Mouse (Mus musculus): ENCODE data around the gene Wdr61. TPM values are rescaled to one million over a fixed set of nuclear protein-coding genes. Genes with fewer than 3 reads are reported as not detected.

The Wdr61 gene
- polyA plus RNA-seq (2015; fragmentation: Nextera tagmentation; extraction: Ambion mirVana) = 90.1 and 93.3 TPM in 2 replicates

GRCm38 (mm10) chr9:54733921-54734638 lies at the start of gene Wdr61:
Gene Wdr61, minus strand, starts transcription at chr9:54734519.
- WGBS = 1% methylated on average over 32 of the region's 32 CpGs
- no peaks in the 10 kb centered on the region for H3K9me3 ChIP-seq (ENCODE audit: control insufficient read depth, low read length)
- peaks cover 12% of the 10 kb centered on the region for H3K4me1 ChIP-seq (ENCODE audit: control insufficient read depth, insufficient read depth, low read depth, low read length)
- H3K27ac ChIP-seq (ENCODE audit: low read depth, low read length) = peak within 1 kb of the TSS; percentile 36; the same call in 1 of the 2 replicates
- H3K36me3 ChIP-seq (ENCODE audit: control insufficient read depth, insufficient read depth, low read length) = no peaks in the 10 kb centered on the region
- H3K4me2 ChIP-seq (ENCODE audit: low read length) = peak within 1 kb of the TSS; percentile 77
- peak; percentile 93 for ATAC-seq
- peak within 1 kb of the TSS; percentile 63 for H3K4me3 ChIP-seq (ENCODE audit: low read length)
- H3K9ac ChIP-seq (ENCODE audit: low read depth, low read length) = peak within 1 kb of the TSS; percentile 77
- no peaks in the 10 kb centered on the region for H3K27me3 ChIP-seq (replicated peaks; ENCODE audit: control insufficient read depth, insufficient read depth, low read length)

- H3K9ac ChIP-seq (ENCODE audit: low read depth, low read length) = no peak overlapping the region
- H3K27ac ChIP-seq (ENCODE audit: low read depth, low read length) = no peak overlapping the region
- H3K27me3 ChIP-seq (replicated peaks; ENCODE audit: control insufficient read depth, insufficient read depth, low read length) = no peaks in the 10 kb centered on the region
- H3K4me1 ChIP-seq (ENCODE audit: control insufficient read depth, insufficient read depth, low read depth, low read length) = peaks cover 5% of the 10 kb centered on the region; the same call in 1 of the 2 replicates
- H3K4me3 ChIP-seq (ENCODE audit: low read length) = no peak overlapping the region
- no peak for ATAC-seq
- H3K4me2 ChIP-seq (ENCODE audit: low read length) = no peak overlapping the region
- H3K9me3 ChIP-seq (ENCODE audit: control insufficient read depth, low read length) = no peaks in the 10 kb centered on the region
- H3K36me3 ChIP-seq (ENCODE audit: control insufficient read depth, insufficient read depth, low read length) = no peaks in the 10 kb centered on the region
- 61% methylated on average over 3 of the region's 3 CpGs for WGBS
These were observed 49.7 kb upstream of the Wdr61 start for GRCm38 (mm10) chr9:54784003-54784402.

GRCm38 (mm10) chr9:54782504-54782903 lies 48.2 kb upstream of the Wdr61 start:
- ATAC-seq = no peak
- Histone ChIP-seq H3K36me3 (ENCODE audit: control insufficient read depth, insufficient read depth, low read length) (no peaks in the 10 kb centered on the region), H3K9me3 (ENCODE audit: control insufficient read depth, low read length) (no peaks in the 10 kb centered on the region), H3K4me1 (ENCODE audit: control insufficient read depth, insufficient read depth, low read depth, low read length) (no peaks in the 10 kb centered on the region), H3K27ac (ENCODE audit: low read depth, low read length) (no peak overlapping the region), H3K9ac (ENCODE audit: low read depth, low read length) (no peak overlapping the region), H3K4me2 (ENCODE audit: low read length) (no peak overlapping the region), H3K27me3 (replicated peaks; ENCODE audit: control insufficient read depth, insufficient read depth, low read length) (no peaks in the 10 kb centered on the region), H3K4me3 (ENCODE audit: low read length) (no peak overlapping the region)
- WGBS = 50% methylated on average over 15 of the region's 15 CpGs

GRCm38 (mm10) chr9:54779280-54779679 lies 45.0 kb upstream of the Wdr61 start:
- Histone ChIP-seq H3K4me1 (ENCODE audit: control insufficient read depth, insufficient read depth, low read depth, low read length) (no peaks in the 10 kb centered on the region), H3K4me3 (ENCODE audit: low read length) (no peak overlapping the region), H3K9me3 (ENCODE audit: control insufficient read depth, low read length) (no peaks in the 10 kb centered on the region), H3K4me2 (ENCODE audit: low read length) (no peak overlapping the region), H3K27ac (ENCODE audit: low read depth, low read length) (no peak overlapping the region), H3K27me3 (replicated peaks; ENCODE audit: control insufficient read depth, insufficient read depth, low read length) (no peaks in the 10 kb centered on the region), H3K36me3 (ENCODE audit: control insufficient read depth, insufficient read depth, low read length) (no peaks in the 10 kb centered on the region), H3K9ac (ENCODE audit: low read depth, low read length) (no peak overlapping the region)
- 85% methylated on average over 8 of the region's 8 CpGs for WGBS
- no peak for ATAC-seq

GRCm38 (mm10) chr9:54776451-54776982 lies 42.2 kb upstream of the Wdr61 start:
- no peak overlapping the region for H3K4me3 ChIP-seq (ENCODE audit: low read length)
- H3K4me2 ChIP-seq (ENCODE audit: low read length) = no peak overlapping the region
- no peaks in the 10 kb centered on the region for H3K36me3 ChIP-seq (ENCODE audit: control insufficient read depth, insufficient read depth, low read length)
- H3K9me3 ChIP-seq (ENCODE audit: control insufficient read depth, low read length) = no peaks in the 10 kb centered on the region
- no peaks in the 10 kb centered on the region for H3K4me1 ChIP-seq (ENCODE audit: control insufficient read depth, insufficient read depth, low read depth, low read length)
- 81% methylated on average over 13 of the region's 13 CpGs for WGBS
- peak; percentile 52; the same call in 1 of the 2 replicates for ATAC-seq
- H3K9ac ChIP-seq (ENCODE audit: low read depth, low read length) = no peak overlapping the region
- H3K27ac ChIP-seq (ENCODE audit: low read depth, low read length) = no peak overlapping the region
- H3K27me3 ChIP-seq (replicated peaks; ENCODE audit: control insufficient read depth, insufficient read depth, low read length) = no peaks in the 10 kb centered on the region

- 38% methylated on average over 11 of the region's 11 CpGs for WGBS
- H3K9ac ChIP-seq (ENCODE audit: low read depth, low read length) = no peak overlapping the region
- peaks cover 9% of the 10 kb centered on the region for H3K27me3 ChIP-seq (replicated peaks; ENCODE audit: control insufficient read depth, insufficient read depth, low read length)
- H3K9me3 ChIP-seq (ENCODE audit: control insufficient read depth, low read length) = no peaks in the 10 kb centered on the region
- no peak for ATAC-seq
- no peak overlapping the region for H3K27ac ChIP-seq (ENCODE audit: low read depth, low read length)
- no peak overlapping the region for H3K4me2 ChIP-seq (ENCODE audit: low read length)
- H3K4me1 ChIP-seq (ENCODE audit: control insufficient read depth, insufficient read depth, low read depth, low read length) = peaks cover 15% of the 10 kb centered on the region
- no peaks in the 10 kb centered on the region for H3K36me3 ChIP-seq (ENCODE audit: control insufficient read depth, insufficient read depth, low read length)
- H3K4me3 ChIP-seq (ENCODE audit: low read length) = no peak overlapping the region
These were observed 35.9 kb upstream of the Wdr61 start for GRCm38 (mm10) chr9:54770140-54770780.

GRCm38 (mm10) chr9:54765336-54766085 lies 31.2 kb upstream of the Wdr61 start:
- Histone ChIP-seq H3K4me3 (ENCODE audit: low read length) (peak overlapping the region; percentile 49), H3K27ac (ENCODE audit: low read depth, low read length) (no peak overlapping the region), H3K9me3 (ENCODE audit: control insufficient read depth, low read length) (no peaks in the 10 kb centered on the region), H3K9ac (ENCODE audit: low read depth, low read length) (peak overlapping the region; percentile 61), H3K36me3 (ENCODE audit: control insufficient read depth, insufficient read depth, low read length) (no peaks in the 10 kb centered on the region), H3K27me3 (replicated peaks; ENCODE audit: control insufficient read depth, insufficient read depth, low read length) (peaks cover 18% of the 10 kb centered on the region), H3K4me1 (ENCODE audit: control insufficient read depth, insufficient read depth, low read depth, low read length) (peaks cover 24% of the 10 kb centered on the region), H3K4me2 (ENCODE audit: low read length) (peak overlapping the region; percentile 80)
- under 1% methylated on average over 41 of the region's 41 CpGs for WGBS
- ATAC-seq = peak; percentile 46; the same call in 1 of the 2 replicates

- no peak within 1 kb of the TSS for H3K27ac ChIP-seq (ENCODE audit: low read depth, low read length)
- H3K27me3 ChIP-seq (replicated peaks; ENCODE audit: control insufficient read depth, insufficient read depth, low read length) = peaks cover 18% of the 10 kb centered on the region
- ATAC-seq = peak; percentile 49
- no peaks in the 10 kb centered on the region for H3K36me3 ChIP-seq (ENCODE audit: control insufficient read depth, insufficient read depth, low read length)
- peak within 1 kb of the TSS; percentile 61 for H3K9ac ChIP-seq (ENCODE audit: low read depth, low read length)
- peaks cover 19% of the 10 kb centered on the region for H3K4me1 ChIP-seq (ENCODE audit: control insufficient read depth, insufficient read depth, low read depth, low read length)
- H3K4me2 ChIP-seq (ENCODE audit: low read length) = peak within 1 kb of the TSS; percentile 80
- no peaks in the 10 kb centered on the region for H3K9me3 ChIP-seq (ENCODE audit: control insufficient read depth, low read length)
- H3K4me3 ChIP-seq (ENCODE audit: low read length) = peak within 1 kb of the TSS; percentile 49
- under 1% methylated on average over 43 of the region's 45 CpGs for WGBS
These were observed 30.4 kb upstream of the Wdr61 start, which contains the start of gene Crabp1 for GRCm38 (mm10) chr9:54764561-54765217. Gene Crabp1, plus strand, starts transcription at chr9:54764748.
